Mouse (Mus musculus) forebrain, embryonic 13.5 days (tissue): ENCODE measurements around the gene Cnksr3. TPM values are rescaled to one million over a fixed set of nuclear protein-coding genes. Genes with fewer than 3 reads are reported as not detected.

Experiments used
- ATAC-seq: fragments of 200-750 bp; cut with Nextera tagmentation; 2 replicates; pipeline ENCODE4 v1.8.0; 2017
- H3K27ac ChIP-seq: fragments of 300-500 bp; sonication (generic); 2 replicates; pipeline ENCODE4 v1.5.1; 2015; ENCODE audit warnings: inconsistent platforms, mild to moderate bottlenecking, moderate library complexity
- H3K27me3 ChIP-seq: fragments of 300-500 bp; sonication (generic); 2 replicates; pipeline ENCODE4 v1.6.1; 2015; ENCODE audit warnings: mild to moderate bottlenecking, inconsistent platforms
- H3K36me3 ChIP-seq: fragments of 300-500 bp; sonication (generic); 2 replicates; pipeline ENCODE4 v1.6.1; 2015; ENCODE audit warnings: mild to moderate bottlenecking, inconsistent platforms; ENCODE audit not compliant: poor library complexity, severe bottlenecking
- H3K4me1 ChIP-seq: fragments of 300-500 bp; sonication (generic); 2 replicates; pipeline ENCODE4 v1.6.1; 2015; ENCODE audit warnings: inconsistent platforms
- H3K4me2 ChIP-seq: fragments of 300-500 bp; sonication (generic); 2 replicates; pipeline ENCODE4 v1.6.1; 2015; ENCODE audit warnings: inconsistent platforms, mild to moderate bottlenecking, moderate library complexity
- H3K4me3 ChIP-seq: fragments of 300-500 bp; sonication (generic); 2 replicates; pipeline ENCODE4 v1.5.1; 2015; ENCODE audit warnings: mild to moderate bottlenecking, inconsistent platforms
- H3K9ac ChIP-seq: fragments of 300-500 bp; sonication (generic); 2 replicates; pipeline ENCODE4 v1.6.1; 2015; ENCODE audit warnings: mild to moderate bottlenecking, inconsistent platforms
- H3K9me3 ChIP-seq: fragments of 300-500 bp; sonication (generic); replicated peaks from 2 replicates; pipeline ENCODE4 v1.6.1; 2016; ENCODE audit warnings: inconsistent platforms
- WGBS: fragments of 180-500 bp; shearing (Covaris S2); methylation state at CpG from one replicate; pipeline ENCODE4 v1.1.7; 2015; 5-methylcytosine and 5-hydroxymethylcytosine counted together
- polyA plus RNA-seq: library from polyadenylated mRNA; unstranded; fragments of >200 nt; fragmentation: Nextera tagmentation; extraction: Ambion mirVana; gene quantifications from 2 replicates; pipeline ENCODE4 v1.2.1, GENCODE M21; 2015

Gene Cnksr3
- polyA plus RNA-seq: 3.8 and 4.2 TPM in 2 replicates

DNA sequence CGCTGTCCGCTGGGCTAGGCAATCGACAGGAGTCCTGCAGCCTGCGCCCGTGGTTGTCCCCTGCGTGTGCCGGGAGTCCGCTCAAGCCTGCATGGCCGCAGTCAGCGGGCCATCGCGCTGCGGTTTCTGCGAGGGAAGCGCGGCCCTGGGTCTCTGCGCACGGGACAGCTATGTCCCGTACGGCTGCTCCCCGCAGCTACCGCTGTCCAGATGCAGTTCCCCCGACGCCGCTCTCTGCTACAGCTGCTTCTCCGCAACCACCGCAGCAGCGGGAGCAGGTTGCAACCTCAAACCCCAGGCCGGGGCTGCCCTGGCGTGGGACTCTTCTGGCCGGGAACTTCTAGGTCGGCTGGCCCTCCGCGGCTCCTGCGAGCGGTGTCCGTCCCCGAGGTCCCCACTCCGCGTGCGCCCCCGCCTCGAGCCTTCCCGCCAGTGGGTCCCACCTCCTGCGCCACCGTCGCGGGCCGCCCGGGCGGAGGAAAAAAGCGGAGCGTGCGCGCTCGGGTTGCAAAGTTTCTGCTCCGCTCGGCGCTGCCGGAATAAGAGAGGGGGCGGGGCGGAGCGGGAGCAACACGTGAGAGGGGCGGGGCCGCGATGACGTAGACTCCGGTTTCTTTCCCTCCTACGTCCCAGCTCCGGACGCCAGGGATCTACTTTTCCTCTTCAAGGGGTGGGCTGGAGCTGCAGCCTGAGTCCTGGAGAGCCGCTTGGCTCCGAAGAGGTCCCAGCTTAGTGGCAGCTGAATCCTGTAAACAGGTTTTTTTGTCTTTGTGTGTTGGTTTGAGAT, at the start of gene Cnksr3:
TSS of gene Cnksr3 (minus strand) at position 542 of the 787 bp plus-strand sequence.
- H3K36me3 ChIP-seq: no peaks in the 10 kb centered on the region
- peak within 1 kb of the TSS; percentile 73 for H3K9ac ChIP-seq
- under 1% methylated on average over 73 of the region's 74 CpGs for WGBS
- H3K27ac ChIP-seq: peak within 1 kb of the TSS; percentile 68
- H3K4me2 ChIP-seq: peak within 1 kb of the TSS; percentile 98
- H3K4me1 ChIP-seq: peaks cover 28% of the 10 kb centered on the region
- peak within 1 kb of the TSS; percentile 73 for H3K4me3 ChIP-seq
- peak; percentile 91 for ATAC-seq
- H3K9me3 ChIP-seq: no peaks in the 10 kb centered on the region
- H3K27me3 ChIP-seq: no peaks in the 10 kb centered on the region

DNA sequence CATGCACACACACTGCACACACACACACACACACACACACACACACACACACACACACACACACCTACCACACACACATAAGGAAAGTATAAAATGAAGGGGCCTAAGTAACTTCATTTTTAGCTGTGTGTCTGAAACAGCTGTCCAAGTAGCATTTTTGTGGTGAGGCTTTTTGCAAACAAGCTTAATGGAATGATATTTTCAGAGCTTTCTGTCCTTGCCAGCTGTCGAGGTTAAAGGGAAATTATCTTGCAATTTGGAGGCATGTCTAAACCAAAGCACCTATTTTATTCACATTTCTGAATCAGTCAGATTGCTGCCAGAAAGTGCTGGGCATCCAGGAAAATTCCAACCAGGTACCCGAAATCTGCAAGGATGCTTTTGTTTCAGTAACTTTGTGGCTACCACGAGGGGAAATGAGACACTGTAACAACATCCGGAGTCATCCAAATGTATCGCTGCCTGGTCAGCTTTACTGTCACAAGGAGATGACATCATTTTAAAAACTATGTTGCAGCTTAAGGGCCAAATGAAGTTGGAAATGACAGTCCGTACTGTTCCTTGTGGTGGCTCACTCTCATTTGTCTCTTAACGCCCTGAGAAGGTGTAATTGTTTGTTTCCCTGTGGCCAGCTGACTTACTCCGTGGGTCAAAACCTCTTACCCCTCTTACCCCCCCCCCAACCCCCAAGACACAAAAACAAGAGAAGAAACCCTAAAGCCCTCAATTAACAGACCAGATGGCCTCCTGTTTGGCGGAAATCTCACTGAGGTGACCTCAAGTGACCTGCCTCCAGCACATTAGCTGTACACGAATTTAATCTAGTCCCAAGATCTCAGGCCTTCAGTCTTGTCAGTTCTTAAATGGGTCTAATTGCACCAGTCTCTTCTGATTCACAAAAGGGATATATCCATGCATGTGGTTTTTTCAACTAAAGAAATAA, 48.4 kb upstream of the Cnksr3 start:
- Histone ChIP-seq H3K36me3 (no peaks in the 10 kb centered on the region), H3K27ac (no peak overlapping the region), H3K27me3 (no peaks in the 10 kb centered on the region), H3K9ac (no peak overlapping the region), H3K4me1 (no peaks in the 10 kb centered on the region), H3K4me3 (no peak overlapping the region), H3K4me2 (no peak overlapping the region), H3K9me3 (no peaks in the 10 kb centered on the region)
- no peak for ATAC-seq
- WGBS: 59% methylated on average over 10 of the region's 10 CpGs

- WGBS: 88% methylated on average over 5 of the region's 5 CpGs
- no peak overlapping the region for H3K4me3 ChIP-seq
- H3K36me3 ChIP-seq: no peaks in the 10 kb centered on the region
- no peak for ATAC-seq
- no peaks in the 10 kb centered on the region for H3K4me1 ChIP-seq
- no peak overlapping the region for H3K4me2 ChIP-seq
- H3K9ac ChIP-seq: no peak overlapping the region
- no peaks in the 10 kb centered on the region for H3K9me3 ChIP-seq
- no peak overlapping the region for H3K27ac ChIP-seq
- H3K27me3 ChIP-seq: no peaks in the 10 kb centered on the region
Measured at GRCm38 (mm10) chr10:7258607-7259006, 46.6 kb upstream of the Cnksr3 start.

DNA sequence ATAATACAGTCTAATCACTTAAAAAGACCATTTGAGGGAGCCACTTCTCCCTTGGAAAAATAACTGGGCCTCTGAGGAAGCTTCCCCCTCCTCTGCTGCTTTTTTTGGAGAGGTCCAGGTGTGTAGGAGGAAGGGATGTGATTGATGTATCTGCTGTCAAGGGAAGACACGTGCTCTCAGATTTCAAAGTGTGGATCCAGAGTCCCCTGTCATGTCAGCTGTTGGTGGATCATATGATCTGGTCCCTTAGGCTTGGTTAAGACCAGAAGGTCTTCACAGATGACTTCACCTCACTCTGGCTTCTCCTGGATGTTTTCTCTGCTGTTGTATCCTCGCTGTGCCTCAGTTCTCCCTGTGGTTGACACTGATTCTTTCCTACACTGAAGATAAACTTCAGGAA, 38.4 kb upstream of the Cnksr3 start:
- H3K9me3 ChIP-seq: no peaks in the 10 kb centered on the region
- H3K27ac ChIP-seq: no peak overlapping the region
- H3K4me3 ChIP-seq: no peak overlapping the region
- no peak for ATAC-seq
- no peaks in the 10 kb centered on the region for H3K4me1 ChIP-seq
- H3K4me2 ChIP-seq: no peak overlapping the region
- no peak overlapping the region for H3K9ac ChIP-seq
- H3K36me3 ChIP-seq: no peaks in the 10 kb centered on the region
- no peaks in the 10 kb centered on the region for H3K27me3 ChIP-seq
- WGBS: 85% methylated on average over 2 of the region's 2 CpGs

- no peaks in the 10 kb centered on the region for H3K4me1 ChIP-seq
- WGBS: 15% methylated on average over 3 of the region's 5 CpGs
- no peak overlapping the region for H3K9ac ChIP-seq
- no peak overlapping the region for H3K4me2 ChIP-seq
- no peaks in the 10 kb centered on the region for H3K36me3 ChIP-seq
- no peak overlapping the region for H3K27ac ChIP-seq
- ATAC-seq: no peak; the same call in 1 of the 2 replicates
- no peak overlapping the region for H3K4me3 ChIP-seq
- H3K9me3 ChIP-seq: no peaks in the 10 kb centered on the region
- no peaks in the 10 kb centered on the region for H3K27me3 ChIP-seq
Measured at GRCm38 (mm10) chr10:7234601-7235000, 22.6 kb upstream of the Cnksr3 start.

DNA sequence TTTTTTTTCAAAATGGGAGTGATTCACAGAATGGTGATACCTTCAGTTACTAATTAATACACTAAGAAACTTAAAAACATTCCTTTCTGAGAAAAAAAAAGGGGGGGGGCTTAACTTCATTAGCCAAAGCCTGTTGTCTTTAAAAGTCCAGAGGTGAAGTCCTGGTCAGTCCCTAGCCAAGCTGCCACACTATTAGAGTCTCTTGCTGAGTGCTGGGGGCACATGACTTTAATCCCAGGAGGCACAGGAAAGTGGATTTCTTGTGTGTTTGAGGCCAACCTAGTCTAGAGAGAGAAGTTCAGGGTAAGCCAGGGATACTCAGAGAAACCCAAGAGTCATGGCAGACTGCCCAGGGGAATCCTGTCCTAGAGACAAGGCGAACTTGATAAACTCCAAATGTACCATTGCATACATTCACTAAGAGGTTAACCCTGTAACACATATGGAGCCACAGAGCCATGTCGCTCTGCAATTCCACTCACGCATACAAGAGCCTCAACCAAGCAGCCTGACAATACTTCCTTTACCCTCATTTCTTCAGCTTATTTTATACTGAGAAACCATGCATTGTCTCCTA, 5.6 kb upstream of the Cnksr3 start:
- Histone ChIP-seq H3K4me1 (peaks cover 11% of the 10 kb centered on the region), H3K4me2 (no peak overlapping the region), H3K9ac (no peak overlapping the region), H3K27ac (no peak overlapping the region), H3K4me3 (no peak overlapping the region), H3K36me3 (no peaks in the 10 kb centered on the region), H3K27me3 (no peaks in the 10 kb centered on the region), H3K9me3 (no peaks in the 10 kb centered on the region)
- WGBS: 81% methylated on average over 3 of the region's 3 CpGs
- ATAC-seq: no peak

GRCm38 (mm10) chr10:7214718-7215117, 2.7 kb upstream of the Cnksr3 start:
- Histone ChIP-seq H3K9ac (no peak overlapping the region), H3K4me2 (no peak overlapping the region), H3K27me3 (no peaks in the 10 kb centered on the region), H3K27ac (no peak overlapping the region), H3K9me3 (no peaks in the 10 kb centered on the region), H3K4me3 (no peak overlapping the region), H3K4me1 (peaks cover 28% of the 10 kb centered on the region), H3K36me3 (no peaks in the 10 kb centered on the region)
- ATAC-seq: no peak
- 80% methylated on average over 4 of the region's 4 CpGs for WGBS

- Histone ChIP-seq H3K4me3 (no peak overlapping the region), H3K4me2 (peak overlapping the region; percentile 98), H3K4me1 (peaks cover 28% of the 10 kb centered on the region), H3K27ac (no peak overlapping the region), H3K9me3 (no peaks in the 10 kb centered on the region), H3K27me3 (no peaks in the 10 kb centered on the region), H3K36me3 (no peaks in the 10 kb centered on the region), H3K9ac (no peak overlapping the region)
- no peak for ATAC-seq
- 60% methylated on average over 10 of the region's 10 CpGs for WGBS
Measured at GRCm38 (mm10) chr10:7213066-7213630, 1.1 kb upstream of the Cnksr3 start.

GRCm38 (mm10) chr10:7212537-7212936, 500 bp upstream of the Cnksr3 start:
- H3K4me1 ChIP-seq: peaks cover 28% of the 10 kb centered on the region
- no peak overlapping the region for H3K27ac ChIP-seq
- peak overlapping the region; percentile 27 for H3K9ac ChIP-seq
- peak; percentile 39 for ATAC-seq
- H3K36me3 ChIP-seq: no peaks in the 10 kb centered on the region
- 23% methylated on average over 10 of the region's 10 CpGs for WGBS
- H3K9me3 ChIP-seq: no peaks in the 10 kb centered on the region
- H3K4me3 ChIP-seq: peak overlapping the region; percentile 73
- no peaks in the 10 kb centered on the region for H3K27me3 ChIP-seq
- H3K4me2 ChIP-seq: peak overlapping the region; percentile 98

DNA sequence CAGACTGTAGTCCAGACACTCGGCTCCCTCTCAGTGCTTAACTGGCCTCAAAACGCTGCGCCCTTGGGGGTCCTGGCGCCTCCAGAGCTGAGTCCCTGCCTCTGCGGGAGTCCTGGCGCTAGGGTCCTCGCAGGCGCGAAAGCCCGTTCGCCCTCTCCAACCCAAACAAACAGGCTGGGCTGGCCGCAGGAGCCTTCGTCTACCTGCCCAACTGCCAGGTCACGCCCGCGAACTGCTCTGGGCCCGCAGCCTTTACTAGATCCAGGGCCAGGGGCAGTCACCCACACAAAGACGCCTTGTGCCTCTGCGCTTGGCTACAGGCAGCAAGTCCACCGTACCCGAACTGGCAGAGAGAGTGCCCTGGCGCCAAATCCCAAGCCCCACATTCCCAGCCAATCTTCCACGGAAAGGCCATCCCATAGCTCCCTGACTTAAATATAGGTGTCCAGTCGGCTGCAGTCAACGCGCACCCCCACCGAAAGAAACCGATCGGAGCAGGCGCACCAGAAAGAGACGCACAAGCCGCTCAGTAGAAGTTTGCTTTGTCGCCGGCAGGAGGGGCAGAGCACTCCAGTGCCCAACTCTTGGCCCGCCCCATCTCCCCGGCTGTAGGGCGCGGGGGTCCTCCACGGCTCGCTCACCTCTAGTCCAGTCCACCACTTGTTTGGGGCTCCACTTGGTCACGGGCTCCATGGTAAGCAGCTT, 894 bp downstream of the Cnksr3 start:
- H3K27me3 ChIP-seq: no peaks in the 10 kb centered on the region

More for the DNA sequence above, 894 bp downstream of the Cnksr3 start:
- peak; percentile 85 for ATAC-seq
- peak overlapping the region; percentile 98 for H3K4me2 ChIP-seq
- H3K9me3 ChIP-seq: no peaks in the 10 kb centered on the region
- H3K4me3 ChIP-seq: peak overlapping the region; percentile 73
- H3K36me3 ChIP-seq: no peaks in the 10 kb centered on the region
- H3K27ac ChIP-seq: peak overlapping the region; percentile 68; the same call in 1 of the 2 replicates
- peak overlapping the region; percentile 73 for H3K9ac ChIP-seq
- under 1% methylated on average over 41 of the region's 41 CpGs for WGBS
- H3K4me1 ChIP-seq: peaks cover 28% of the 10 kb centered on the region
